Mouse (Mus musculus): ENCODE measurements around the gene Sbds. TPM values are rescaled to one million over a fixed set of nuclear protein-coding genes. Genes with fewer than 3 reads are reported as not detected.

Sbds gene
- polyA plus RNA-seq, 1 experiment: 94.9 TPM

DNA sequence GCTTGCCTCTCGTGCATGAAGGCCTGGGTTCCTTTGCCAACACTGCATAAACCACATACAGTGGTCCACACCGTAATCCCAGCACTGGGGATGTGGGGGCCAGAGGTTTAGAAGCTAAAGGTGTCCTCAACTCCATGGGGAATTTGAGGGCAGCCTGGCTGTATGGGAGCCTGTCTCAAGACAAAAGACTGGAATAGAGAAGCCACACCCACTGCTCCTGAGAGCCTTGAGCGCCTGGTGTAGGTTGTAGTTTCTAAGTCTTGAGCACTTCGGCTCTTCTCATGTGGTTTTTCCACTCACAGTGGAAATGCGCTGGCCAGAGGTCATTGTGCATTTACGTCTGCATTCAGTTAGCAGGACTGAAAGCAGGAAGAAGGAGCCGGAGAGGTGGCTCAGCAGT is 32.8 kb upstream of the Sbds start:
- H3K27ac ChIP-seq (ENCODE audit: insufficient read depth, low read length): no peak overlapping the region
- TF ChIP-seq CTCF (IDR thresholded peaks at IDR 0.05; ENCODE audit: extremely low read depth, insufficient read depth, low read length): no peak
- TF ChIP-seq POLR2A (IDR thresholded peaks at IDR 0.05; ENCODE audit: extremely low read depth, insufficient read depth, low read length): no peak
- no peak overlapping the region for H3K4me3 ChIP-seq (ENCODE audit: insufficient read depth, low read length)
- H3K4me1 ChIP-seq (ENCODE audit: control insufficient read depth, insufficient read depth, low read length): peaks cover 2% of the 10 kb centered on the region; the same call in 1 of the 2 replicates

DNA sequence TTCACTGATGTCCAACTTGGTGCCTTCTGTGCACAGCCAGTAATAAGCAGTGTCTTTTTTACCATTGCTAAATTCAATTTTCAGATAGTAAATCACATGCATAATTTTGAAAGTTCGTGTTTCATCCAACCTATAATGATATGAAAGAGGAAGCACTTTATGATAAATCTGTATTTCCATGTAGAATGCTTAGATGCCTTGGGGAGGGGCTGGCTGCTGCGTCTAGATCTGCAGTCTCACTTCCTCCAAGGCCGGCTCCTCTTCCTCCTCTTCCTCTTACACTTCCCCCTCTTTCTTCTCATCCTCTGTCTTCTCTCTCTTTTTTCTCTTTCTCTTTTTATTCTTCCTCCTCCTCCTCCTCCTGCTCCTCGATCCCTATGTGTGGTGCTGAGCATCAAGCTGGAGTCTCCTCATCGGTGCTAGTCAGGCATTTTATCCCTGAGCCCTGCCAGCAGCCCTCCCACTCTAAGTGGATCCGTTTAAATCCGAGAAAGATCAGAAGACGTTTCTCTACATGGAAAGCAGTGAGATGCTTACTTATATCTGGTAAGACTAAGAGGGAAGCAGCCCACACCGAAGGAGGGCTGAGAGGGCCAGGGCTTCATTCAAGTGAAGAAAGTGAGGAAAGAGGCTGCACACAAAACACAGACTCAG is 27.9 kb upstream of the Sbds start:
- no peaks in the 10 kb centered on the region; the same call in 1 of the 2 replicates for H3K4me1 ChIP-seq (ENCODE audit: control insufficient read depth, insufficient read depth, low read length)
- no peak for TF ChIP-seq POLR2A (IDR thresholded peaks at IDR 0.05; ENCODE audit: extremely low read depth, insufficient read depth, low read length)
- TF ChIP-seq CTCF (IDR thresholded peaks at IDR 0.05; ENCODE audit: extremely low read depth, insufficient read depth, low read length): no peak
- no peak overlapping the region for H3K27ac ChIP-seq (ENCODE audit: insufficient read depth, low read length)
- no peak overlapping the region for H3K4me3 ChIP-seq (ENCODE audit: insufficient read depth, low read length)

DNA sequence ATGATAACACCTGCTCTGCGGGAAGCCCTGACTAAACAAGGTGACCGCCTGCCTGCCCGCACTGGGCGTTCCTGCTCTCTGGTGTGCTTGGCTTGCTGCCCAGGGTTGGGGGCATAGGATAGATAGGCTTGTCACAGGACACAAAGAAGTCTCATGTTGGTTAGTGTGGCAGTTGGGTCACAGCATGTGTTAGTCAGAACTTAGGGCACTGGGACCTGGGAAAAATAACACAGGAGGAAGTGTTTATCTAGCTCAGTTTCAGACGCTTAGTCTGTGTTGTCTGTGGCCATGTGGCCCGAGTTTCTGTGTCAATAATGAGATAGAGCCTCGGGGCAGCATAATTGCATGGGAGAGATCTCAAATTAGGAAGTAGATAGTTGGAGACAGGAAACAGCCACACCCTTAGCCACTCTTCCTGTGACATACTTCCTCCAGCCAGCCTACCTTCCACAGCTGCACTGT is 22.7 kb upstream of the Sbds start:
- no peak overlapping the region for H3K27ac ChIP-seq (ENCODE audit: insufficient read depth, low read length)
- no peak overlapping the region for H3K4me3 ChIP-seq (ENCODE audit: insufficient read depth, low read length)
- H3K4me1 ChIP-seq (ENCODE audit: control insufficient read depth, insufficient read depth, low read length): no peaks in the 10 kb centered on the region
- TF ChIP-seq CTCF (IDR thresholded peaks at IDR 0.05; ENCODE audit: extremely low read depth, insufficient read depth, low read length) (no peak), POLR2A (IDR thresholded peaks at IDR 0.05; ENCODE audit: extremely low read depth, insufficient read depth, low read length) (no peak)

DNA sequence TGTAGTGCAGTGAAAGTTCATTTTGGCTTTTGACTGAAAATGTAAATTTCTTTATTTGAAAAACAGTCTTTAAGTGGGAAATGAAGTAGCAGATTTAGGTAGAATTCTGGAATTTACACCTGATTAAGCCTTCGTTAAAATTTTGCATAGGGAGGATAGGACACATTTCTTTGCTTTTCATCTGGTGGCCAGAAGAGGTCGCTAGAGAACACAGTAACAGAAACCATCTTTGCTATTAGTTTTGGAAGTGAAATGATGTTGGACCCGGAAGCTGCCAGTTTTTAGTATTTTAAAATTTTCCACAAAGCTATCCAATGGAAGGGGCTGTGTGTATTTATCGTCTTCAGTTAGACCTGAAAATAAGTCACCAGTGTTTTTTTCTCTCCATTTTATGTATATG is 20.2 kb upstream of the Sbds start:
- Histone ChIP-seq H3K27ac (ENCODE audit: insufficient read depth, low read length) (no peak overlapping the region), H3K4me3 (ENCODE audit: insufficient read depth, low read length) (no peak overlapping the region), H3K4me1 (ENCODE audit: control insufficient read depth, insufficient read depth, low read length) (no peaks in the 10 kb centered on the region)
- TF ChIP-seq POLR2A (IDR thresholded peaks at IDR 0.05; ENCODE audit: extremely low read depth, insufficient read depth, low read length): no peak
- 0 out of 2 replicates have a peak, but pooled peaks have one; percentile 29 for TF ChIP-seq CTCF (IDR thresholded peaks at IDR 0.05; ENCODE audit: extremely low read depth, insufficient read depth, low read length)

DNA sequence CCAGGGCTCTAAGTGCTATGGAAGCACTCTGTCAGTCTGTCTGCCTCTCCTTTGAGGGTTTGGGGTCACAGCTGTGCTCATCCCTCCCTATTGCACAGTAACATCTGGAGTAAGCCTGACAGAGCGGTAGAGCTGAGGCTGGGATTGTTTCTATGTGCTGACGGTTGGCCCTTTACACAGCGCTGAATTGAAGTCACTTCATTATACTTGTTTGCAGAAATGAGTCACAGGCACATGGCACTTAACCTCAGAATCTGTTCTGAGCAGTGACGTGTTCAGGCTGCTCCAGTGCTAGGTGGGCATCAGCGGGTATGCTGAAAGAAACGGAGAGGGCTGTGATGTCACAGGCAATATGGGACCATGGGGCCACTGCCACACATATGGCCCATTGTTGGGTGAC is 17.7 kb upstream of the Sbds start:
- no peak for TF ChIP-seq CTCF (IDR thresholded peaks at IDR 0.05; ENCODE audit: extremely low read depth, insufficient read depth, low read length)
- TF ChIP-seq POLR2A (IDR thresholded peaks at IDR 0.05; ENCODE audit: extremely low read depth, insufficient read depth, low read length): no peak
- Histone ChIP-seq H3K4me1 (ENCODE audit: control insufficient read depth, insufficient read depth, low read length) (no peaks in the 10 kb centered on the region), H3K27ac (ENCODE audit: insufficient read depth, low read length) (no peak overlapping the region), H3K4me3 (ENCODE audit: insufficient read depth, low read length) (no peak overlapping the region)

DNA sequence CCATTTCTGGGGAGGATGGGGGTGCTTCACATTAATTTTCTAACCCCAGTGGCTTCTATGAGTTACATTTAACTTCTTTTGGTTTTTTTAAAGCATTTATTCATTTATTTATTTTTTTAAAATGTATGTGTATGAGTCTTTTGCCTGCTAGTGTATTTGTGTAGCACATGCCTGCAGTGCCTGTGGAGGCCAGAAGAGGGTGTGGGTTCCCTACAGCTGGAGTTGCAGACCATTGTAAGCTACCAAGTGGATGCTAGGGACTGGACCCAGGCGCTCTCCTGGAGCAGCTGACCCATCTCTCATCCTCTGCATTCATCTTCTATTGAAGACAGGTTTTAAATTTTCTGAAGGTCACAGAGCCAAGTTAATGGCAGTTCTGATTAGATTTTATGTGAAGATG is 17.0 kb upstream of the Sbds start:
- H3K4me3 ChIP-seq (ENCODE audit: insufficient read depth, low read length): no peak overlapping the region
- TF ChIP-seq CTCF (IDR thresholded peaks at IDR 0.05; ENCODE audit: extremely low read depth, insufficient read depth, low read length) (peak; percentile 40), POLR2A (IDR thresholded peaks at IDR 0.05; ENCODE audit: extremely low read depth, insufficient read depth, low read length) (no peak)
- H3K27ac ChIP-seq (ENCODE audit: insufficient read depth, low read length): no peak overlapping the region
- H3K4me1 ChIP-seq (ENCODE audit: control insufficient read depth, insufficient read depth, low read length): no peaks in the 10 kb centered on the region

DNA sequence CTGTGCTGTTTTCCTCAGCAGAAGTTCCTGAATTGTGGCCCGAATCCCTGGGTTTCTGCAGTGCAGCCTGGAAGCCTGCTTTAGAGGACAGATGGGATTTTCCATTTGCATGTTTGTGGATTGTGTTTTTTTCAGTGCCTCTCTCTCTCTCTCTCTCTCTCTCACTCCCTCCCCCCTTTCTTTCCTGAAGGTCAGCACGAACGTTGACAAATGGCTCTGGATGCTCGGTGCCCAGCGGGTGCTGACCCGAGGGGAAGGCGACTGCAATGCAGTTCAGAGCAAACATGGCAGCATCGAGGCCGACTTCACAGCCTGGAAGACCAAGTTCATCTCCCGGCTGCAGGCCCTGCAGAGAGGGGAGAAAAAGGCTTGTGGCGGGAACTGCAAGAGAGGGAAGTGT is 13.6 kb upstream of the Sbds start:
- H3K4me1 ChIP-seq (ENCODE audit: control insufficient read depth, insufficient read depth, low read length): no peaks in the 10 kb centered on the region
- H3K27ac ChIP-seq (ENCODE audit: insufficient read depth, low read length): no peak overlapping the region
- no peak overlapping the region for H3K4me3 ChIP-seq (ENCODE audit: insufficient read depth, low read length)
- TF ChIP-seq CTCF (IDR thresholded peaks at IDR 0.05; ENCODE audit: extremely low read depth, insufficient read depth, low read length) (no peak), POLR2A (IDR thresholded peaks at IDR 0.05; ENCODE audit: extremely low read depth, insufficient read depth, low read length) (no peak)

DNA sequence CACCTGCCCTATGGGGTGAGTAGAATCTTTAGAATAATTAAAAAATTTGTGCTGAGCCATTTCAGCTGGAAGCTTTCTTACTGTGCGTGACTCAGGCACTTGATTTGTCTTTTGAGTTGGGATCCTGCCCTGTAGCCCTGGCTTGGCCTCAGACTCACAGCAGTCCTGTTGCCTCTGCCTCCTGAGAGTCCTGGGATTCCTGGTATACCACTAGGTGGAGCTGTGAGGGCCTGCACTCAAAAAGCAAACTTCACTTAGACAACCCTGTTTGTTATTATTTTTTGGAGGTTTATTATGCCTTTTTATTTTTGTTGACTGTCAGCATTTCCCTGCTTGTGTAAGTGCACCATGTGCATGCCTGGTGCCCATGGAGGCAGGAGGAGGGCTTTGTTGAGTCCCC is 12.0 kb upstream of the Sbds start:
- Histone ChIP-seq H3K4me3 (ENCODE audit: insufficient read depth, low read length) (no peak overlapping the region), H3K27ac (ENCODE audit: insufficient read depth, low read length) (no peak overlapping the region), H3K4me1 (ENCODE audit: control insufficient read depth, insufficient read depth, low read length) (no peaks in the 10 kb centered on the region; the same call in 1 of the 2 replicates)
- TF ChIP-seq CTCF (IDR thresholded peaks at IDR 0.05; ENCODE audit: extremely low read depth, insufficient read depth, low read length): peak; percentile 57
- no peak for TF ChIP-seq POLR2A (IDR thresholded peaks at IDR 0.05; ENCODE audit: extremely low read depth, insufficient read depth, low read length)

DNA sequence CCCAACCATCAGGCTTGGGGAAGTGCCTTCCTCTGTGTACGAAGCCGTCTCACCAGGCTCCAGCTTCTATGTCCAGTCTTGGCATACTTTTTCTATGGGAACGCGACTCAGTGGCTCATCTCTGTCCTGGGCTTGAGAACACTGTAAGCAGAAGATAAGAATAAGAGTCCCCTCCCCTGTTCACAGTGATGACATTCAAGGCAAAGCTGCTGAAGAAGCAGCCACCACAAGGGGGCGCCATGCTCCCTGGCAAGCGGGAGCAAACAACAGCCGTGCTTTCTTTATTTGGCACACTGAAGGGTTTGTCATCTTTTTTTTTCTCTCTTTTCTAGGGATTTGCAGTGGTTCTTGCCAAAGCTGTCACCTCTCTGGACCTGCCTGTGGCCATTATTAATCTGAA is 11.3 kb upstream of the Sbds start:
- H3K27ac ChIP-seq (ENCODE audit: insufficient read depth, low read length): no peak overlapping the region
- TF ChIP-seq CTCF (IDR thresholded peaks at IDR 0.05; ENCODE audit: extremely low read depth, insufficient read depth, low read length): peak; percentile 35
- TF ChIP-seq POLR2A (IDR thresholded peaks at IDR 0.05; ENCODE audit: extremely low read depth, insufficient read depth, low read length): no peak
- no peak overlapping the region for H3K4me3 ChIP-seq (ENCODE audit: insufficient read depth, low read length)
- no peaks in the 10 kb centered on the region; the same call in 1 of the 2 replicates for H3K4me1 ChIP-seq (ENCODE audit: control insufficient read depth, insufficient read depth, low read length)

DNA sequence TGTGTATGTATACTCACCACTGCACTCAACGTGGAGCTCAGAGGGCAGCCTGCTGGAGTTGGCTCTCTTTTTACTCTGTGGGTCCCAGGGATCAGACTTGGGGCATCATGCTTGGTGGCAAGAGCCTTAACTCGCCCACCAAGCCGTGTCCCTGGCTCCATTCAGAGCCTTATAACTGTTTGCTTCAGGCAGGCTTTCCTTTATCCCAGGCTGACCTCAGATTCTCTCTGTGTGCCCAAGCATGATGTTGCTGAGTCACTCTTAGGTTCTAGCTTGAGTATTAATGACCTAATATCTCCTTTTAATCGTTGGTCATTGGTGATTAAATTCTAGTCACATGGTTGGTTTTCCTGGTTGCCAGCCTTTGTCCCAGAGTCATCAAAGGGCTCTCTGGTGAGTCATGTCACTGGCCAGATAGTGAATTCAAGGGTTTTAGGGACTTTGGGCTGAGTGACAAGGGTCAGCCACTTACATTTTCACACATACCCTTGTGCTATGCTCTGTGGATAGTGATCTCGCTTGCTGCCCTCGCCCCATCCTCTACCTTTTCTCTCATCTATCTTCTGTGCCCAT is 9.2 kb upstream of the Sbds start:
- TF ChIP-seq CTCF (IDR thresholded peaks at IDR 0.05; ENCODE audit: extremely low read depth, insufficient read depth, low read length): no peak
- no peak for TF ChIP-seq POLR2A (IDR thresholded peaks at IDR 0.05; ENCODE audit: extremely low read depth, insufficient read depth, low read length)
- H3K4me3 ChIP-seq (ENCODE audit: insufficient read depth, low read length): no peak overlapping the region

More for the DNA sequence above, 9.2 kb upstream of the Sbds start:
- no peak overlapping the region for H3K27ac ChIP-seq (ENCODE audit: insufficient read depth, low read length)
- H3K4me1 ChIP-seq (ENCODE audit: control insufficient read depth, insufficient read depth, low read length): no peaks in the 10 kb centered on the region; the same call in 1 of the 2 replicates
